28 mouse cellular contexts compared by ENCODE assay signal in genomic region chr16:71489415-71489814, GRCm38 (mm10).
"Had no signal": no experiment of that assay in that cellular context is flagged by ENCODE, and none has a peak within 500 bp of the region (broad histone marks: within the 10 kb centered on the region; RNA-seq: fewer than 3 reads in every experiment).

No protein-coding gene starts in this region.

- H3K4me3 ChIP-seq: embryonic facial prominence, embryonic 10.5 days; embryonic facial prominence, embryonic 12.5 days; embryonic facial prominence, embryonic 13.5 days; embryonic facial prominence, embryonic 15.5 days; erythroblast, embryonic 14.5 days; forebrain, embryonic 10.5 days; forebrain, embryonic 12.5 days; forebrain, embryonic 13.5 days; forebrain, embryonic 15.5 days; gastrocnemius, adult 2 months had no signal

- ATAC-seq: forebrain, embryonic 13.5 days; forebrain, embryonic 14.5 days; forebrain, embryonic 15.5 days; forebrain, embryonic 16.5 days; forebrain, postnatal 0 days had no signal

- H3K9ac ChIP-seq: embryonic facial prominence, embryonic 12.5 days; embryonic facial prominence, embryonic 13.5 days; embryonic facial prominence, embryonic 15.5 days; forebrain, embryonic 12.5 days; forebrain, embryonic 13.5 days; forebrain, embryonic 15.5 days; forebrain, postnatal 0 days had no signal

- H3K36me3 ChIP-seq: embryonic facial prominence, embryonic 10.5 days; embryonic facial prominence, embryonic 12.5 days; embryonic facial prominence, embryonic 13.5 days; embryonic facial prominence, embryonic 15.5 days; forebrain, embryonic 10.5 days; forebrain, embryonic 12.5 days; forebrain, embryonic 15.5 days had no signal

- H3K4me1 ChIP-seq: embryonic facial prominence, embryonic 10.5 days; embryonic facial prominence, embryonic 12.5 days; embryonic facial prominence, embryonic 13.5 days; embryonic facial prominence, embryonic 15.5 days; forebrain, embryonic 10.5 days; forebrain, embryonic 12.5 days; forebrain, embryonic 13.5 days; forebrain, embryonic 15.5 days had no signal

- DNase-seq: cerebellum, adult 18-20 months; cerebellum, adult 2 months; cerebellum, adult 8-10 months; cerebellum, adult 9-10 months; cerebellum, adult 9-11 months; cerebellum, postnatal 10 days; cerebellum, postnatal 14 days; cerebellum, postnatal 25 days; cerebellum, postnatal 36 days; embryo, embryonic 11 days; forebrain, postnatal 0 days; gastrocnemius, adult 2 months; gastrocnemius, postnatal 10 days; gastrocnemius, postnatal 14 days; gastrocnemius, postnatal 25 days; gastrocnemius, postnatal 36 days; heart, adult 11 months had no signal

- H3K27ac ChIP-seq: embryonic facial prominence, embryonic 10.5 days; embryonic facial prominence, embryonic 12.5 days; embryonic facial prominence, embryonic 13.5 days; embryonic facial prominence, embryonic 15.5 days; forebrain, embryonic 10.5 days; forebrain, embryonic 12.5 days; forebrain, embryonic 13.5 days; forebrain, embryonic 15.5 days; gastrocnemius, adult 2 months had no signal

- H3K27me3 ChIP-seq: embryonic facial prominence, embryonic 12.5 days; embryonic facial prominence, embryonic 13.5 days; embryonic facial prominence, embryonic 15.5 days; forebrain, embryonic 12.5 days; forebrain, embryonic 13.5 days; forebrain, embryonic 15.5 days had no signal

- H3K4me2 ChIP-seq: embryonic facial prominence, embryonic 12.5 days; embryonic facial prominence, embryonic 13.5 days; embryonic facial prominence, embryonic 15.5 days; forebrain, embryonic 12.5 days; forebrain, embryonic 13.5 days; forebrain, embryonic 15.5 days had no signal

- H3K9me3 ChIP-seq: embryonic facial prominence, embryonic 10.5 days; embryonic facial prominence, embryonic 12.5 days; embryonic facial prominence, embryonic 13.5 days; embryonic facial prominence, embryonic 15.5 days; forebrain, embryonic 10.5 days; forebrain, embryonic 12.5 days; forebrain, embryonic 13.5 days; forebrain, embryonic 15.5 days had no signal
